Mouse (Mus musculus) liver, postnatal 0 days (tissue): ENCODE results near the gene Macrod1.

ENCODE experiments used
- CTCF ChIP-seq: sonication (generic); IDR thresholded peaks from 2 replicates; pipeline ENCODE4 v1.5.1; 2016; ENCODE audit warnings: antibody characterized with exemption, low read depth
- EP300 ChIP-seq: IDR thresholded peaks from 2 replicates; pipeline ENCODE4 v1.6.1; 2016; ENCODE audit warnings: antibody characterized with exemption, low read depth, mild to moderate bottlenecking

- TF ChIP-seq CTCF = no peak
- TF ChIP-seq EP300 = no peak
Observed at GRCm38 (mm10) chr19:7223488-7223887, 166.9 kb downstream of the Macrod1 start.
